Mouse (Mus musculus): ENCODE results near the gene Ccl11.

The Ccl11 gene

GRCm38 (mm10) chr11:82066953-82067571 is 9.4 kb downstream of the Ccl11 start:
- Histone ChIP-seq H3K27me3 (ENCODE audit: insufficient read depth, low read length) (no peaks in the 10 kb centered on the region), H3K9me3 (ENCODE audit: low read length) (no peaks in the 10 kb centered on the region), H3K36me3 (ENCODE audit: insufficient read depth, low read length) (no peaks in the 10 kb centered on the region), H3K4me1 (replicated peaks; ENCODE audit: low read depth, low read length) (no peaks in the 10 kb centered on the region), H3K4me3 (replicated peaks; ENCODE audit: low read length) (no peak overlapping the region)
- TF ChIP-seq POU5F1 (IDR thresholded peaks at IDR 0.05; ENCODE audit: borderline replicate concordance, low read length): no peak
- TF ChIP-seq CTCF (conservative IDR thresholded peaks at IDR 0.05; ENCODE audit: low read length): no peak
- no peak for TF ChIP-seq NANOG (IDR thresholded peaks at IDR 0.05; ENCODE audit: borderline replicate concordance, low read length)

- peaks cover 12% of the 10 kb centered on the region for H3K9me3 ChIP-seq (ENCODE audit: low read length)
- no peaks in the 10 kb centered on the region for H3K27me3 ChIP-seq (ENCODE audit: insufficient read depth, low read length)
- no peaks in the 10 kb centered on the region for H3K4me1 ChIP-seq (replicated peaks; ENCODE audit: low read depth, low read length)
- no peaks in the 10 kb centered on the region for H3K36me3 ChIP-seq (ENCODE audit: insufficient read depth, low read length)
- TF ChIP-seq CTCF (conservative IDR thresholded peaks at IDR 0.05; ENCODE audit: low read length) (no peak), NANOG (IDR thresholded peaks at IDR 0.05; ENCODE audit: borderline replicate concordance, low read length) (no peak), POU5F1 (IDR thresholded peaks at IDR 0.05; ENCODE audit: borderline replicate concordance, low read length) (no peak)
- H3K4me3 ChIP-seq (replicated peaks; ENCODE audit: low read length): no peak overlapping the region
Measured at GRCm38 (mm10) chr11:82071076-82071475, 13.5 kb downstream of the Ccl11 start.

- Histone ChIP-seq H3K27me3 (ENCODE audit: insufficient read depth, low read length) (no peaks in the 10 kb centered on the region), H3K9me3 (ENCODE audit: low read length) (peaks cover 13% of the 10 kb centered on the region), H3K4me3 (replicated peaks; ENCODE audit: low read length) (no peak overlapping the region), H3K36me3 (ENCODE audit: insufficient read depth, low read length) (no peaks in the 10 kb centered on the region), H3K4me1 (replicated peaks; ENCODE audit: low read depth, low read length) (no peaks in the 10 kb centered on the region)
- TF ChIP-seq CTCF (conservative IDR thresholded peaks at IDR 0.05; ENCODE audit: low read length): no peak
- TF ChIP-seq NANOG (IDR thresholded peaks at IDR 0.05; ENCODE audit: borderline replicate concordance, low read length): no peak
- TF ChIP-seq POU5F1 (IDR thresholded peaks at IDR 0.05; ENCODE audit: borderline replicate concordance, low read length): no peak
Measured at GRCm38 (mm10) chr11:82072374-82072773, 14.8 kb downstream of the Ccl11 start.

GRCm38 (mm10) chr11:82072984-82073383 is 15.4 kb downstream of the Ccl11 start:
- Histone ChIP-seq H3K36me3 (ENCODE audit: insufficient read depth, low read length) (no peaks in the 10 kb centered on the region), H3K4me1 (replicated peaks; ENCODE audit: low read depth, low read length) (no peaks in the 10 kb centered on the region), H3K27me3 (ENCODE audit: insufficient read depth, low read length) (no peaks in the 10 kb centered on the region), H3K9me3 (ENCODE audit: low read length) (peaks cover 13% of the 10 kb centered on the region), H3K4me3 (replicated peaks; ENCODE audit: low read length) (no peak overlapping the region)
- TF ChIP-seq NANOG (IDR thresholded peaks at IDR 0.05; ENCODE audit: borderline replicate concordance, low read length) (no peak), POU5F1 (IDR thresholded peaks at IDR 0.05; ENCODE audit: borderline replicate concordance, low read length) (no peak), CTCF (conservative IDR thresholded peaks at IDR 0.05; ENCODE audit: low read length) (no peak)

GRCm38 (mm10) chr11:82073686-82074085 is 16.1 kb downstream of the Ccl11 start:
- H3K36me3 ChIP-seq (ENCODE audit: insufficient read depth, low read length): no peaks in the 10 kb centered on the region

GRCm38 (mm10) chr11:82077031-82077430 is 19.4 kb downstream of the Ccl11 start:
- no peaks in the 10 kb centered on the region for H3K27me3 ChIP-seq (ENCODE audit: insufficient read depth, low read length)
- peaks cover 13% of the 10 kb centered on the region for H3K9me3 ChIP-seq (ENCODE audit: low read length)
- H3K36me3 ChIP-seq (ENCODE audit: insufficient read depth, low read length): no peaks in the 10 kb centered on the region
- no peak for TF ChIP-seq CTCF (conservative IDR thresholded peaks at IDR 0.05; ENCODE audit: low read length)
- TF ChIP-seq POU5F1 (IDR thresholded peaks at IDR 0.05; ENCODE audit: borderline replicate concordance, low read length): no peak
- no peak for TF ChIP-seq NANOG (IDR thresholded peaks at IDR 0.05; ENCODE audit: borderline replicate concordance, low read length)
- no peak overlapping the region for H3K4me3 ChIP-seq (replicated peaks; ENCODE audit: low read length)
- H3K4me1 ChIP-seq (replicated peaks; ENCODE audit: low read depth, low read length): no peaks in the 10 kb centered on the region

More at GRCm38 (mm10) chr11:82073686-82074085, 16.1 kb downstream of the Ccl11 start:
- H3K27me3 ChIP-seq (ENCODE audit: insufficient read depth, low read length): no peaks in the 10 kb centered on the region
- peaks cover 13% of the 10 kb centered on the region for H3K9me3 ChIP-seq (ENCODE audit: low read length)
- TF ChIP-seq CTCF (conservative IDR thresholded peaks at IDR 0.05; ENCODE audit: low read length) (no peak), POU5F1 (IDR thresholded peaks at IDR 0.05; ENCODE audit: borderline replicate concordance, low read length) (no peak), NANOG (IDR thresholded peaks at IDR 0.05; ENCODE audit: borderline replicate concordance, low read length) (no peak)
- no peak overlapping the region for H3K4me3 ChIP-seq (replicated peaks; ENCODE audit: low read length)
- H3K4me1 ChIP-seq (replicated peaks; ENCODE audit: low read depth, low read length): no peaks in the 10 kb centered on the region

- Histone ChIP-seq H3K4me3 (replicated peaks; ENCODE audit: low read length) (no peak overlapping the region), H3K36me3 (ENCODE audit: insufficient read depth, low read length) (no peaks in the 10 kb centered on the region), H3K27me3 (ENCODE audit: insufficient read depth, low read length) (no peaks in the 10 kb centered on the region), H3K4me1 (replicated peaks; ENCODE audit: low read depth, low read length) (no peaks in the 10 kb centered on the region), H3K9me3 (ENCODE audit: low read length) (peaks cover 13% of the 10 kb centered on the region)
- no peak for TF ChIP-seq CTCF (conservative IDR thresholded peaks at IDR 0.05; ENCODE audit: low read length)
- no peak for TF ChIP-seq NANOG (IDR thresholded peaks at IDR 0.05; ENCODE audit: borderline replicate concordance, low read length)
- TF ChIP-seq POU5F1 (IDR thresholded peaks at IDR 0.05; ENCODE audit: borderline replicate concordance, low read length): no peak
Measured at GRCm38 (mm10) chr11:82078136-82078730, 20.6 kb downstream of the Ccl11 start.

GRCm38 (mm10) chr11:82080865-82081264 is 23.2 kb downstream of the Ccl11 start:
- Histone ChIP-seq H3K4me1 (replicated peaks; ENCODE audit: low read depth, low read length) (no peaks in the 10 kb centered on the region), H3K4me3 (replicated peaks; ENCODE audit: low read length) (no peak overlapping the region)
- TF ChIP-seq CTCF (conservative IDR thresholded peaks at IDR 0.05; ENCODE audit: low read length) (no peak), POU5F1 (IDR thresholded peaks at IDR 0.05; ENCODE audit: borderline replicate concordance, low read length) (no peak)

More at GRCm38 (mm10) chr11:82080865-82081264, 23.2 kb downstream of the Ccl11 start:
- Histone ChIP-seq H3K9me3 (ENCODE audit: low read length) (peaks cover 3% of the 10 kb centered on the region; the same call in 1 of the 2 replicates), H3K27me3 (ENCODE audit: insufficient read depth, low read length) (no peaks in the 10 kb centered on the region), H3K36me3 (ENCODE audit: insufficient read depth, low read length) (no peaks in the 10 kb centered on the region)

Data from E14TG2a.4 (cell line).